Mouse (Mus musculus) hindbrain, embryonic 15.5 days (tissue): ENCODE measurements around the gene Tspan11. TPM values are rescaled to one million over a fixed set of nuclear protein-coding genes. Genes with fewer than 3 reads are reported as not detected.

Experiments
- ATAC-seq: fragments of 200-750 bp; cut with Nextera tagmentation; 2 replicates; pipeline ENCODE4 v1.8.0; 2017; ENCODE audit warnings: low read depth, moderate number of reproducible peaks, moderate TSS enrichment; ENCODE audit not compliant: low FRiP score
- H3K27ac ChIP-seq: fragments of 300-500 bp; sonication (generic); replicated peaks from 2 replicates; pipeline ENCODE4 v1.5.1; 2015; ENCODE audit warnings: mild to moderate bottlenecking, inconsistent platforms
- H3K27me3 ChIP-seq: fragments of 300-500 bp; sonication (generic); 2 replicates; pipeline ENCODE4 v1.6.1; 2015; ENCODE audit warnings: control low read depth, inconsistent platforms
- H3K36me3 ChIP-seq: fragments of 300-500 bp; sonication (generic); 2 replicates; pipeline ENCODE4 v1.6.1; 2015; ENCODE audit warnings: control low read depth, inconsistent platforms
- H3K4me1 ChIP-seq: fragments of 300-500 bp; sonication (generic); replicated peaks from 2 replicates; pipeline ENCODE4 v1.6.1; 2015; ENCODE audit warnings: control low read depth, inconsistent platforms
- H3K4me2 ChIP-seq: fragments of 300-500 bp; sonication (generic); 2 replicates; pipeline ENCODE4 v1.6.1; 2015; ENCODE audit warnings: moderate library complexity, mild to moderate bottlenecking, inconsistent platforms
- H3K4me3 ChIP-seq: fragments of 300-500 bp; sonication (generic); 2 replicates; pipeline ENCODE4 v1.5.1; 2015; ENCODE audit warnings: mild to moderate bottlenecking, inconsistent platforms
- H3K9ac ChIP-seq: fragments of 300-500 bp; sonication (generic); 2 replicates; pipeline ENCODE4 v1.6.1; 2015; ENCODE audit warnings: inconsistent platforms
- H3K9me3 ChIP-seq: fragments of 300-500 bp; sonication (generic); 2 replicates; pipeline ENCODE4 v1.6.1; 2016; ENCODE audit warnings: control low read depth, inconsistent platforms
- WGBS: fragments of 180-500 bp; shearing (Covaris S2); methylation state at CpG from one replicate; pipeline ENCODE4 v1.1.7; 2015; 5-methylcytosine and 5-hydroxymethylcytosine counted together
- polyA plus RNA-seq: library from polyadenylated mRNA; unstranded; fragments of >200 nt; fragmentation: Nextera tagmentation; extraction: Ambion mirVana; gene quantifications from 2 replicates; pipeline ENCODE4 v1.2.1, GENCODE M21; 2015

Gene Tspan11
- polyA plus RNA-seq, 1 experiment from 2014 or later, result 3.4 TPM

GRCm38 (mm10) chr6:127996928-127997327 is 109.5 kb downstream of the Tspan11 start:
- H3K4me2 ChIP-seq, result no peak overlapping the region
- no peaks in the 10 kb centered on the region for H3K27me3 ChIP-seq
- ATAC-seq, result no peak
- H3K4me3 ChIP-seq, result no peak overlapping the region
- H3K36me3 ChIP-seq, result no peaks in the 10 kb centered on the region
- 82% methylated on average over 5 of the region's 5 CpGs for WGBS
- H3K9me3 ChIP-seq, result no peaks in the 10 kb centered on the region
- peaks cover 9% of the 10 kb centered on the region for H3K4me1 ChIP-seq
- H3K9ac ChIP-seq, result no peak overlapping the region
- H3K27ac ChIP-seq, result no peak overlapping the region

- Histone ChIP-seq H3K27ac (no peak overlapping the region), H3K4me2 (no peak overlapping the region), H3K27me3 (no peaks in the 10 kb centered on the region), H3K9ac (no peak overlapping the region), H3K36me3 (no peaks in the 10 kb centered on the region), H3K4me1 (peaks cover 26% of the 10 kb centered on the region), H3K9me3 (no peaks in the 10 kb centered on the region), H3K4me3 (no peak overlapping the region)
- 81% methylated on average over 2 of the region's 2 CpGs for WGBS
- ATAC-seq, result no peak
Observed at GRCm38 (mm10) chr6:127999118-127999517, 111.7 kb downstream of the Tspan11 start.

- no peaks in the 10 kb centered on the region for H3K9me3 ChIP-seq
- H3K9ac ChIP-seq, result no peak overlapping the region
- no peak overlapping the region for H3K27ac ChIP-seq
- no peak overlapping the region for H3K4me2 ChIP-seq
- no peaks in the 10 kb centered on the region for H3K27me3 ChIP-seq
- no peaks in the 10 kb centered on the region for H3K36me3 ChIP-seq
- peak; percentile 46; the same call in 1 of the 2 replicates for ATAC-seq
- peaks cover 42% of the 10 kb centered on the region for H3K4me1 ChIP-seq
- 70% methylated on average over 3 of the region's 3 CpGs for WGBS
- no peak overlapping the region for H3K4me3 ChIP-seq
Observed at GRCm38 (mm10) chr6:128000777-128001176, 113.4 kb downstream of the Tspan11 start.

GRCm38 (mm10) chr6:128001587-128001986 is 114.2 kb downstream of the Tspan11 start:
- peaks cover 43% of the 10 kb centered on the region for H3K4me1 ChIP-seq
- H3K4me3 ChIP-seq, result no peak overlapping the region
- H3K4me2 ChIP-seq, result no peak overlapping the region
- H3K9ac ChIP-seq, result no peak overlapping the region
- no peak for ATAC-seq
- no peaks in the 10 kb centered on the region for H3K36me3 ChIP-seq
- WGBS, result 58% methylated on average over 1 of the region's 1 CpGs
- no peaks in the 10 kb centered on the region for H3K9me3 ChIP-seq
- H3K27ac ChIP-seq, result no peak overlapping the region
- H3K27me3 ChIP-seq, result no peaks in the 10 kb centered on the region

- Histone ChIP-seq H3K36me3 (no peaks in the 10 kb centered on the region), H3K4me2 (no peak overlapping the region), H3K9me3 (no peaks in the 10 kb centered on the region), H3K4me1 (peaks cover 44% of the 10 kb centered on the region), H3K27me3 (no peaks in the 10 kb centered on the region), H3K27ac (no peak overlapping the region), H3K9ac (no peak overlapping the region), H3K4me3 (no peak overlapping the region)
- WGBS, result 64% methylated on average over 10 of the region's 10 CpGs
- ATAC-seq, result no peak
Observed at GRCm38 (mm10) chr6:128002104-128002503, 114.7 kb downstream of the Tspan11 start.

GRCm38 (mm10) chr6:128002667-128003066 is 115.3 kb downstream of the Tspan11 start:
- H3K9me3 ChIP-seq, result no peaks in the 10 kb centered on the region
- H3K4me1 ChIP-seq, result peaks cover 49% of the 10 kb centered on the region
- no peak overlapping the region for H3K4me2 ChIP-seq
- no peak overlapping the region for H3K4me3 ChIP-seq
- ATAC-seq, result no peak
- WGBS, result 88% methylated on average over 4 of the region's 4 CpGs
- H3K27me3 ChIP-seq, result no peaks in the 10 kb centered on the region
- no peak overlapping the region for H3K27ac ChIP-seq
- H3K36me3 ChIP-seq, result no peaks in the 10 kb centered on the region
- H3K9ac ChIP-seq, result no peak overlapping the region

- Histone ChIP-seq H3K9me3 (no peaks in the 10 kb centered on the region), H3K9ac (no peak overlapping the region), H3K4me3 (no peak overlapping the region), H3K4me1 (peaks cover 54% of the 10 kb centered on the region), H3K36me3 (no peaks in the 10 kb centered on the region), H3K27ac (no peak overlapping the region), H3K27me3 (no peaks in the 10 kb centered on the region), H3K4me2 (no peak overlapping the region)
- WGBS, result 45% methylated on average over 5 of the region's 5 CpGs
- no peak for ATAC-seq
Observed at GRCm38 (mm10) chr6:128003542-128003941, 116.2 kb downstream of the Tspan11 start.

Other genes with a start within 250 kb of the Tspan11 start
- gene Prmt8, start 118.1 kb upstream of the Tspan11 start, polyA plus RNA-seq, result 33.8 and 34.4 TPM in 2 replicates